Mouse (Mus musculus): ENCODE results near the gene Thnsl2. TPM values are rescaled to one million over a fixed set of nuclear protein-coding genes. Genes with fewer than 3 reads are reported as not detected.

Gene Thnsl2
- polyA plus RNA-seq, 1 experiment = 6.5 TPM

DNA sequence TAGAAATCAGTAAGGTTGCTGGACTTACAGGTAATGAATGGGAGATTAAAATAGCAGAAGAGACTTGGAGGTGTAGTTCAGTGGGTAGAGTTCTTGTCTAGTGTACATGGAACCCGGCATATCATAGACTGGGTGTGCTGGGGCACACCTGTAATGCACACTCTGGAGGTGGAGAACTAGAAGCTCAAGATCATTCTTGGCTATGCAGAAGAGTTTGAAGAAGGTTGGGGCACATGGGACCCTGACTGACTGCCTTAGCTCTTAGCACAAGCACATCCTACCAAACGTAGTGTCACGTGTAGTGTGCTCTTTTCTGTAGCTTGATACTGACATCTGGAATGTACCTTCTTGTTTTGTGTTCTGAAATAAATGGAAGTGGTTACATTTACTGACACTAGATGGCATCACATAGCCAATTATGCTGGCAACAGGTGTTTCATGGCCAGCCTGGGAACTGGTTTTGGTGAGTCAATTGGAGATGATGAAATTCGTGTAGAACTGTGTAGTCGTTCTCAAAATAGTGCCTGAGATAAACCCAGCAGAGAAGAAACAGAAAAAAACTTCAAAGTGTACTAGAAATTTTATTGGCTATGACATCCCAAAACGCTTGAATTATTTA is 22.4 kb upstream of the Thnsl2 start:
- WGBS = 38% methylated on average over 6 of the region's 6 CpGs
- peak; percentile 32 to 49 for DNase-seq
- no peak for TF ChIP-seq POLR2A (IDR thresholded peaks at IDR 0.05; ENCODE audit: borderline replicate concordance, insufficient read depth, low read length)
- TF ChIP-seq CTCF (IDR thresholded peaks at IDR 0.05; ENCODE audit: borderline replicate concordance, insufficient read depth, low read depth, low read length) = peak; percentile 34; the same call in 1 of the 2 replicates
- no peak overlapping the region for H3K4me3 ChIP-seq (replicated peaks; ENCODE audit: insufficient read depth, low read depth, low read length)
- no peaks in the 10 kb centered on the region for H3K27me3 ChIP-seq (ENCODE audit: control insufficient read depth, insufficient read depth, low read length)
- no peak overlapping the region for H3K27ac ChIP-seq (ENCODE audit: insufficient read depth, low read length)
- H3K4me1 ChIP-seq (ENCODE audit: control insufficient read depth, insufficient read depth, low read length) = no peaks in the 10 kb centered on the region

DNA sequence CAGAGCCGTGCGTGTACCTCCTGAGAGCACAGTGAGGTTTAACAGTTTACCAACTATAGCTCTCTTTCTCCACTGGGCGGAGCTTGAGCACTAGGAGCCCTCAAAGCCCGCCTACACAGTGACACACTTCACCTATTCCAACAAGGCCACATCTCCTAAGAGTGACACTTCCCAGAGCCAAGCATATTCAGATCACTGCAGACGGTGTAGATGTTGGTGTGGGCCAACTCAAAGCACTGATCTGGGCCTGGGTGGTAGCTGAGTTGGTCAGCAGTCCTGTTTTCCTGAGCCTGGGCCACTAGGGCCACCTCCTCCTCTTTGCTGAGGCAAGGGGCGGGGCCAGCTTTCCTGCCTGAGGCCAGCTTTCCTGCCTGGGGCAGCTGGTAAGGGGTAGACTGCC is 20.2 kb upstream of the Thnsl2 start:
- 44% methylated on average over 6 of the region's 6 CpGs for WGBS
- no peak for TF ChIP-seq POLR2A (IDR thresholded peaks at IDR 0.05; ENCODE audit: borderline replicate concordance, insufficient read depth, low read length)
- no peak overlapping the region for H3K27ac ChIP-seq (ENCODE audit: insufficient read depth, low read length)
- no peak for DNase-seq
- H3K27me3 ChIP-seq (ENCODE audit: control insufficient read depth, insufficient read depth, low read length) = no peaks in the 10 kb centered on the region
- no peaks in the 10 kb centered on the region for H3K4me1 ChIP-seq (ENCODE audit: control insufficient read depth, insufficient read depth, low read length)
- no peak overlapping the region for H3K4me3 ChIP-seq (replicated peaks; ENCODE audit: insufficient read depth, low read depth, low read length)

DNA sequence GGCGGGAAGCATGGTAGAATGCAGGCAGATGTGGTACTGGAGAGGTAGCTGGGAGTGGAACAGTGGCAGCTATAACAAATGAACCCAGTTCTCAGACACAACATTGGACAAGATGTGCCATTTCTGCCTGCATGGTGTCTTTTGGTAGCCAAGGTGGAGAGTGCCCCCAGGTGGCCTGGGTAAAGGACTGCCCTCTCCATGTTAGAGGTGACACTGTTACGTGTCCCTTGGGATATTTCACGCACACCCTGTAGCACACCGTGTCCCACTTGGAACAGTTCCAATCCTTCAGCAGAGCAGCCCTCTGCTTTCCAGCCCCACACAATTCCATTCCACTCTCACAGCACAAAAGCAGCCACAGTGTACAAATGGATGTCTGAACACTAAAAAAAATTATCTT is 18.0 kb upstream of the Thnsl2 start:
- 38% methylated on average over 4 of the region's 4 CpGs for WGBS
- TF ChIP-seq CTCF (IDR thresholded peaks at IDR 0.05; ENCODE audit: borderline replicate concordance, insufficient read depth, low read depth, low read length) (0 out of 2 replicates have a peak, but pooled peaks have one; percentile 10), POLR2A (IDR thresholded peaks at IDR 0.05; ENCODE audit: borderline replicate concordance, insufficient read depth, low read length) (no peak)

DNA sequence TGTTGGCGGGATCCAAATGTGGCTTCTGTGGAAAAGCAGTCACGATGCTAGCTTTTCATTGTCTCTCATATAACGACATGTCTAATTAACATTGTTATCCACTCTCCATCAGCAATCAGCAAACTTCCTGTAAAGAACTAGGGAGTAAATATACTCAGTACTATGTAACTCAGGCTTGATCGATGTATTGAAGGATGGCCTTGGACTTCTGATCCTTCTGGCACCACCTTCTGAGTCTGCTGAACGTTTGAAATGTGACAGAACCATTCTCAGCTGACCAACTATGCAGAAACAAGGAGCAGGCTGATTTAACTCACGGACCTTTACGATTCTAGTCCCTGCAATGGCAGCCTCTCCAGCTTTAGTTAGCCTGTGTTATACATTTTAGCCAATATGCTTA is 17.1 kb upstream of the Thnsl2 start:
- no peaks in the 10 kb centered on the region for H3K27me3 ChIP-seq (ENCODE audit: control insufficient read depth, insufficient read depth, low read length)
- 75% methylated on average over 7 of the region's 7 CpGs for WGBS
- TF ChIP-seq CTCF (IDR thresholded peaks at IDR 0.05; ENCODE audit: borderline replicate concordance, insufficient read depth, low read depth, low read length) (no peak), POLR2A (IDR thresholded peaks at IDR 0.05; ENCODE audit: borderline replicate concordance, insufficient read depth, low read length) (no peak)
- DNase-seq = no peak
- no peak overlapping the region for H3K27ac ChIP-seq (ENCODE audit: insufficient read depth, low read length)
- H3K4me1 ChIP-seq (ENCODE audit: control insufficient read depth, insufficient read depth, low read length) = no peaks in the 10 kb centered on the region
- no peak overlapping the region for H3K4me3 ChIP-seq (replicated peaks; ENCODE audit: insufficient read depth, low read depth, low read length)

More for the DNA sequence above, 18.0 kb upstream of the Thnsl2 start:
- Histone ChIP-seq H3K27ac (ENCODE audit: insufficient read depth, low read length) (no peak overlapping the region), H3K4me3 (replicated peaks; ENCODE audit: insufficient read depth, low read depth, low read length) (no peak overlapping the region), H3K27me3 (ENCODE audit: control insufficient read depth, insufficient read depth, low read length) (no peaks in the 10 kb centered on the region), H3K4me1 (ENCODE audit: control insufficient read depth, insufficient read depth, low read length) (no peaks in the 10 kb centered on the region)
- no peak for DNase-seq

DNA sequence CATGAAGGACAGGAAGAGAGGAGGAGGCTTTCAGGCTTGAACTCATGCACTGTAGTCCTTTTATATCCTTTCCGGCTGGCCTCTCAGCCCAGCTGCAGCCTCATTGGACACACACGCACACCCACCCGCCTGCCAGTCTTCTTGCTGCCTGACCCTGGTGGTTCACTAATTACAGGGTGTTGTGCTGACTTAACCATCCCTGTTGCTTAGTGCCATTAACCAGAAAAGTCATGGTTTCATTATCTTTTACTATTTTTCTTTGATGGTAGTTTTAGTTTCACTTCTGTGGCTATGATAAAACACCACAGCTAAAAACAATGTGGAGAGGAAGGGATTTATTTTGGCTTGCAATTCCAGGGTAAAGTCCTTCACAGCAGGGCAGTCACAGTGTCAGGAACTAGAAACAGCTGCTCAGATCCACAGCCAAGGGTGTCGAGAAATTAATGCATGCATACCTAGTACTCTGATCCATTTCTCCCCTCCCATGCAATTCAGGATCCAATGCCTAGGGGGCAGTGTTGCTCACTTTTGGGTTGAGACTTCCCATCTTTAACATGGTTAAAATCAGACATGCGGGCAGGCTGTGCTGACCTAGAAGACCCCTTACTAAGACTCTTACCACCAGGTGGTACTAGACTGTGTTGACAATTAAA is 12.6 kb upstream of the Thnsl2 start:
- Histone ChIP-seq H3K4me1 (ENCODE audit: control insufficient read depth, insufficient read depth, low read length) (no peaks in the 10 kb centered on the region), H3K27me3 (ENCODE audit: control insufficient read depth, insufficient read depth, low read length) (no peaks in the 10 kb centered on the region), H3K27ac (ENCODE audit: insufficient read depth, low read length) (no peak overlapping the region), H3K4me3 (replicated peaks; ENCODE audit: insufficient read depth, low read depth, low read length) (no peak overlapping the region)
- DNase-seq = no peak
- WGBS = 69% methylated on average over 5 of the region's 5 CpGs
- TF ChIP-seq POLR2A (IDR thresholded peaks at IDR 0.05; ENCODE audit: borderline replicate concordance, insufficient read depth, low read length) (no peak), CTCF (IDR thresholded peaks at IDR 0.05; ENCODE audit: borderline replicate concordance, insufficient read depth, low read depth, low read length) (0 out of 2 replicates have a peak, but pooled peaks have one; percentile 14)

DNA sequence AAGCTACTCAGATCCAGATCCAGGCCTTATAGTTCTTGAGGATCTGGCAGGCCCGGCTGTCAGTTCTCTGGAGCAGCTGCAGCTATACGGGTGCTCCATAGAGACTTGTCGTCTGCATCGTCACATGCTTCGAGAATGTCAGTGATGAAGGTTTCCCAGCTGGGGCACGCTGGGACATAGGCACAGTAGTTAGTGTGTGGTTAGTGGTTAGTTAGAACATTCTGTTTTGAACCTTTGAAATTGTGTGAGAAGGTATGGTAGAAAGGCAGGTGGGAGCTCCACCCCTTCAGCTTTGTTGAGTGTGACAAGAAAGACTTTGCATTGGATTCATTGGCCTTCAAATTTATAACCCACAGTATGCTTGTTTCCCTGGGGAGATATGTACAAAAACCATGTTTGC is 10.6 kb upstream of the Thnsl2 start:
- no peaks in the 10 kb centered on the region for H3K27me3 ChIP-seq (ENCODE audit: control insufficient read depth, insufficient read depth, low read length)
- H3K4me3 ChIP-seq (replicated peaks; ENCODE audit: insufficient read depth, low read depth, low read length) = no peak overlapping the region
- H3K27ac ChIP-seq (ENCODE audit: insufficient read depth, low read length) = no peak overlapping the region
- 81% methylated on average over 6 of the region's 6 CpGs for WGBS
- no peaks in the 10 kb centered on the region for H3K4me1 ChIP-seq (ENCODE audit: control insufficient read depth, insufficient read depth, low read length)
- no peak for DNase-seq
- no peak for TF ChIP-seq CTCF (IDR thresholded peaks at IDR 0.05; ENCODE audit: borderline replicate concordance, insufficient read depth, low read depth, low read length)
- no peak for TF ChIP-seq POLR2A (IDR thresholded peaks at IDR 0.05; ENCODE audit: borderline replicate concordance, insufficient read depth, low read length)

DNA sequence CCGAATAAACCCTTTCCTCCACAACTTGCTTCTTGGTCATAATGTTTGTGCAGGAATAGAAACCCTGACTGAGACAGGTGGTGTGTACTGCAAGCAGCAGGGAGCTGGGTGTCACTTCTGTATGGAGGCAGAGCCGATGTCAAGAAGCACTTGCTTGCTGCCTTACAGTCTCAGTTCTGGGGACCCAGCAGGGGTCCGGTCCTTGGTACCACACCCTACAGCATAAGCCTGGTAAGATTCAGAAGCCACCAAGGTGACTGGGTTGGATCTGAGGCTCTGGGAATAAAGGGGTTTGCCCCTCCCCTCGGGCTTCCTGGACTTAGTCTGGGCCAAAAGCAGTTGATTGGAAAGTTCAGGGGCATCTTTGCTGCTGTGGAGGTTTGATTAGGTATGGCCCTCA is 9.2 kb upstream of the Thnsl2 start:
- Histone ChIP-seq H3K27ac (ENCODE audit: insufficient read depth, low read length) (no peak overlapping the region), H3K4me3 (replicated peaks; ENCODE audit: insufficient read depth, low read depth, low read length) (no peak overlapping the region), H3K27me3 (ENCODE audit: control insufficient read depth, insufficient read depth, low read length) (no peaks in the 10 kb centered on the region), H3K4me1 (ENCODE audit: control insufficient read depth, insufficient read depth, low read length) (no peaks in the 10 kb centered on the region)
- TF ChIP-seq POLR2A (IDR thresholded peaks at IDR 0.05; ENCODE audit: borderline replicate concordance, insufficient read depth, low read length) (no peak), CTCF (IDR thresholded peaks at IDR 0.05; ENCODE audit: borderline replicate concordance, insufficient read depth, low read depth, low read length) (no peak)
- WGBS = 87% methylated on average over 4 of the region's 4 CpGs
- no peak for DNase-seq

DNA sequence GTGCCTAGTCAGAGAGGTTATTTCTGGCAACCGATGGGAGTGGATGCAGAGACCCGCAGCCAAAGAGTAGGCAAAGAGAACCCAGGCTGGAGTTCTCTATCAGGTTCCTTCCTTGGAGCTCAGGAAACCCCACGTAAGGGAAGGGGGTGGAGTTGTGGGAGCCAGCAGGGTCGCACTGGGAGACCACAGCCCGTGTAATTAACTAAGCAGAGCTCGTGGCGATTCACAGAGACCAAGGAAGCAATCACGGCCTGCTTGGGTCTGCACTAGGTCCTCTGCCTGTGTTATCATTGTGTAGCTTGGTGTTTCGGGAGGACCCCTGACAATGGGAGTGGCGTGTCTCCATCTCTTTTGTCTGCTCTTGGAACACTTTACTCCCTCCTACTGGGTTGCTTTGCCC is 6.9 kb upstream of the Thnsl2 start:
- Histone ChIP-seq H3K27ac (ENCODE audit: insufficient read depth, low read length) (no peak overlapping the region), H3K4me1 (ENCODE audit: control insufficient read depth, insufficient read depth, low read length) (no peaks in the 10 kb centered on the region), H3K27me3 (ENCODE audit: control insufficient read depth, insufficient read depth, low read length) (no peaks in the 10 kb centered on the region), H3K4me3 (replicated peaks; ENCODE audit: insufficient read depth, low read depth, low read length) (no peak overlapping the region)
- WGBS = 42% methylated on average over 10 of the region's 10 CpGs
- no peak for DNase-seq
- TF ChIP-seq CTCF (IDR thresholded peaks at IDR 0.05; ENCODE audit: borderline replicate concordance, insufficient read depth, low read depth, low read length) = no peak
